Mouse (Mus musculus) thymus, postnatal 0 days (tissue): ENCODE measurements around the gene Tfpt. TPM values are rescaled to one million over a fixed set of nuclear protein-coding genes. Genes with fewer than 3 reads are reported as not detected.
"Not testable (repeated sequence)": the region's sequence is repeated elsewhere in the genome, so short reads cannot be mapped to it uniquely, and the experiment has no call there.

ENCODE experiments used
- DNase-seq: peaks from one replicate; pipeline ENCODE4 v3.0.0-alpha.2; 2015; ENCODE audit warnings: low spot score
- polyA plus RNA-seq: library from polyadenylated mRNA; unstranded; fragments of >200 nt; fragmentation: Nextera tagmentation; extraction: Ambion mirVana; gene quantifications from 2 replicates; pipeline ENCODE4 v1.2.1, GENCODE M21; 2015

The Tfpt gene
- polyA plus RNA-seq, 1 experiment from 2014 or later, result 28.9 TPM

- peak; percentile 94 for DNase-seq
These were observed 12.3 kb downstream of the Tfpt start, which contains the start of gene Ndufa3 for GRCm38 (mm10) chr7:3617242-3617995. TSS of gene Ndufa3 (plus strand) at chr7:3617373.

GRCm38 (mm10) chr7:3616389-3617241, 13.1 kb downstream of the Tfpt start:
- DNase-seq, result no peak

- DNase-seq, result no peak
These were observed 13.7 kb downstream of the Tfpt start, which contains the start of gene Oscar for GRCm38 (mm10) chr7:3616057-3616388. TSS of gene Oscar (minus strand) at chr7:3616157.

GRCm38 (mm10) chr7:3614021-3614420, 15.7 kb downstream of the Tfpt start:
- DNase-seq, result no peak

- no peak for DNase-seq
These were observed 18.7 kb downstream of the Tfpt start for GRCm38 (mm10) chr7:3611006-3611405.

- DNase-seq, result no peak
These were observed 19.3 kb downstream of the Tfpt start for GRCm38 (mm10) chr7:3610437-3610836.

GRCm38 (mm10) chr7:3609082-3609481, 20.6 kb downstream of the Tfpt start:
- DNase-seq, result no peak

GRCm38 (mm10) chr7:3608668-3609067, 21.1 kb downstream of the Tfpt start:
- DNase-seq, result no peak

- no peak for DNase-seq
These were observed 22.3 kb downstream of the Tfpt start for GRCm38 (mm10) chr7:3607391-3607790.

GRCm38 (mm10) chr7:3606798-3607197, 22.9 kb downstream of the Tfpt start:
- DNase-seq, result peak; percentile 31

GRCm38 (mm10) chr7:3601119-3601518, 28.6 kb downstream of the Tfpt start:
- DNase-seq, result peak; percentile 77

- DNase-seq, result not testable (repeated sequence)
These were observed 32.0 kb downstream of the Tfpt start for GRCm38 (mm10) chr7:3597755-3598154.

- DNase-seq, result peak; percentile 39
These were observed 34.6 kb downstream of the Tfpt start for GRCm38 (mm10) chr7:3595146-3595545.

GRCm38 (mm10) chr7:3594686-3595085, 35.0 kb downstream of the Tfpt start:
- DNase-seq, result no peak

GRCm38 (mm10) chr7:3593855-3594254, 35.9 kb downstream of the Tfpt start:
- no peak for DNase-seq

GRCm38 (mm10) chr7:3591534-3591933, 38.2 kb downstream of the Tfpt start:
- DNase-seq, result no peak

- no peak for DNase-seq
These were observed 39.2 kb downstream of the Tfpt start for GRCm38 (mm10) chr7:3590550-3590949.

- DNase-seq, result no peak
These were observed 42.4 kb downstream of the Tfpt start for GRCm38 (mm10) chr7:3587292-3587691.

GRCm38 (mm10) chr7:3586255-3586654, 43.5 kb downstream of the Tfpt start:
- no peak for DNase-seq

GRCm38 (mm10) chr7:3585763-3586162, 44.0 kb downstream of the Tfpt start:
- no peak for DNase-seq

GRCm38 (mm10) chr7:3580029-3580428, 49.7 kb downstream of the Tfpt start:
- peak; percentile 17 for DNase-seq

GRCm38 (mm10) chr7:3578952-3579546, 50.7 kb downstream of the Tfpt start:
- no peak for DNase-seq
